Mouse (Mus musculus) spleen, postnatal 14 days (tissue): ENCODE results near the gene Laptm4a.

Source experiments
- DNase-seq, 2 experiments: peaks; one replicate each; pipeline ENCODE4 v3.0.0; 2021 to 2022; ENCODE audit warnings: low spot score in 2 of 2

The Laptm4a gene

DNA sequence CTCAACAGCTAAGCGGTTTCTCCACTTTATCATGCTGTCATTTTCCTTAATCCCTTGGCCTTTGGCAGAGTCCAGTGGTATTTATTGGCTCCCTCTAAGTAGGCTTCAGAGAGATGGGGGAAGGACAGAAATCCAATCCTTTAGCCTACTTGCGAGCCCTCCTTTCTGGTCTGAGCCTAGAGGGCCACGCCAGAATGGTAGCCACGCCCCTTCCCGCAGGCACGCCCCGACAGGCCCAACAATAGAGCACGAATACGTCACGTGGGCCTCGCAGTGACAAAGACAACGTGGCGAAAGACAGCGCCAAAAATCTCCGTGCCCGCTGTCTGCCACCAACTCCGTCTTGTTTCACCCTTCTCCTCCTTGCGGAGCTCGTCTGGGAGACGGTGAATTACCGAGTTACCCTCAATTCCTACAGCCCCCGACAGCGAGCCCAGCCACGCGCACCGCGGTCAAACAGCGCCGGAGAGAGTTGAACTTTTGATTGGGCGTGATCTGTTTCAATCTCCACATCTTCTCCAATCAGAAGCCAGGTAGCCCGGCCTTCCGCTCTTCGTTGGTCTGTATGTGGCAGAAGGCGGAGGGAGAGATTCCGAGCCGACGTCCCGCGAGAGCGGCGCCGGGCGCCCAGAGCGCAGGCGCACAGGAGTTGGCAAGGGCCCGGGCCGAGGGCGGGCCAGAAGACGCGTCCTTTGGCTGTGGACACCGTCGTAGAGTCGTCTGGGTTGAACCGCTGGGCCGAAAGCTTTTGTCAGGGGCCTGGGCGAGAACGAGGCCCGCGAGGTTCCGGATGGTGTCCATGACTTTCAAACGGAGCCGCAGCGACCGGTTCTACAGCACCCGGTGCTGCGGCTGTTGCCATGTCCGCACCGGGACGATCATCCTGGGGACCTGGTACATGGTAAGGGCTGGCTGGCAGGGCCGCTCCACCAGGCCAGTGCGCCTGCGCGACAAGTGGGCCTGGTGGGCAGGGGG is at the start of gene Laptm4a:
Laptm4a (plus strand) TSS at position 271 of the 975 bp plus-strand sequence.
- peak; percentile 92 to 94 for DNase-seq

DNA sequence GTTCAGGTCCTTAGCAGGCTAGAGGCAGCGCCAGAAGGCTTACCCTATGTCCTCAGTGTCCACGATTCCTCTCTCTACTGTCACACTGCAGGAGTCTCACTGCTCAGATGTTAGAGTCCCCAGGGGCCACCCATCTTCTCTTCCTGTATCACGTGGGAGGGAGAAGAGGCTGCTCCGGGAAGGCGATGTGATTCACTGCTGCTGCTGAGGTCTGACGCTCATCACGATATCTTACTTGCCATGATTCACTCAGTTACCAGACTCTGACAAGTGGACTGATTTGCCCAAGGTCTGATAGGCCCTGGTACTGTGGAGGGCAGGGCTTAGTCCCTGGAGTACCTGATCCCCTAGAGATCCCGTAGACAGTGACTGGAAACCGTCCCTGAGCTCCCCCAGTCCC is 45.9 kb upstream of the Laptm4a start:
- no peak for DNase-seq

GRCm38 (mm10) chr12:8876865-8877264 is 44.6 kb upstream of the Laptm4a start:
- DNase-seq: no peak

- no peak for DNase-seq
Measured at GRCm38 (mm10) chr12:8877413-8877812, 44.1 kb upstream of the Laptm4a start.

DNA sequence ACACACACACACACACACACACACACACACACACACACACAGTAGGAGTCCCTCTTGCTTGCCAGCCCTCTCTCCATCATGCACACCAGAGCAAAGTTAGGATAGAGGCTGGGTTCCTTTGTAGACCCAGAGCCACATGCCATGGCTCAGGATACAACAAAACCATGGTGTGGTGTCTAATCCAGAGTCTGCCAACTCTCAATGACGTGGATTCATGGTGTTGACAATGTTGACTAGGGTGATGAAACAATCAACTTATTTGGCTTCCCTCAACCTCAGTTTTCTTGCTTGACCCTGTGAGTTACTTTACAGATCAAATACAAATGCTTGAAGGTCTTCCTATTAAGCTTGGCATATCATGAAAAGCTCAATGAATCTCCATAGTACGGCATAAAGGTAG is 42.7 kb upstream of the Laptm4a start:
- no peak for DNase-seq

- DNase-seq: no peak
Measured at GRCm38 (mm10) chr12:8879389-8879788, 42.1 kb upstream of the Laptm4a start.

DNA sequence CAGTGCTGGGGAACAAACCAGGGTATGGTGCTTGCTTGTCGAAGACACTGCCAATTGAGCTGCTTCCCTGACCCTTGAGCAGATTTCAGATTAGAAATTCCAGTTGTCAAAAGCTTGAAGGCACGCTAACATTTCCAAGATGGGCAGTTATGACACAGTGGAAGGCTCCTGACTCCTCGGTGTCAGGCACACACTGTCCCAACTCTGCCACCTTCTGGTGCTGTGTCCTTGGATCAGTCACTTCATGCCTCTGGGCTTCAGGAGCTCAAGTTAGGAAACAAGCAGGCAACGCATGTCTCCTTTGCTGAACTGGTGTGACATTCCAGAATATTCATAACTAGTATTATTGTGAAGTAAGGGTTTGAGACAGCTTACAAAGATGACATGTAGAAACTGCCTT is 39.7 kb upstream of the Laptm4a start:
- peak in 1 of 2 experiments; percentile 14 for DNase-seq

DNA sequence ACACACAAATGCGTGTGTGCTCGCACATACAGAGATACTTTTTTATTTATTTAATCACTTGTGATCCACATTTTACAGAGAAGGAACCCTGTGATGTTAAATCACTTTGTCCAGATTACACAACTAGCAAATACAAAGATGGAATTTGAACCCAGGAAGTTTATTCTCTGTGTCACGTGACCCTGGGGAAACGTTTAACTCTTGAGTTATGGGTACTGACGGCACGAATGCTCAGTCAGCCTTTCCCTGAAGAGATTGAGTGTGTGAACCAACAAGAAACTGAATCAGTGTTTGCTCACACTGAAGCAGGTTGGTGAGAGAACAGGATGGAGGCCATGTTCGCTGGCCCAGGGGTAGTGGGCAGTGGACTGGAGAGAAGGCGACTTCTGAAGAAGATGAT is 39.1 kb upstream of the Laptm4a start:
- no peak for DNase-seq

GRCm38 (mm10) chr12:8884426-8885145 is 36.9 kb upstream of the Laptm4a start:
- no peak for DNase-seq

DNA sequence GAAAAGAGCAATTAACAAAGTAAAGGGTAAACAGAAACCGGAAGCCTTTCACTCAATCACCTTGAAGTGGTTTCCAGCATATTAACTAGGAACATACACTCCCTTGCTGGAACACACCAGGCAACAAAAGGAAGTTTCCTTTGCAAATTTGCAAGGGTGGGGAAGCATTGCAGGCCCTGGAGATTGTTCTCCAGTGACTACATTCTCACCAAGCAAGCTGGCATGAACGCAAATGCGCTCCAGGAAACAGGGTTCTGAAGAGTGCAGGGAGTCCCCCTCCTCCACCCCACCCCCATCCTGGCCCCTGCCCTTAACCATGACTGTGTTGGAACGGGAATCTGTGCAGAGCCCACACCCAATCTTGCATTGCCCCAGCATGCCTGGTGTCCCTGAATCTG is 36.3 kb upstream of the Laptm4a start:
- DNase-seq: no peak

- DNase-seq: no peak
Measured at GRCm38 (mm10) chr12:8885950-8886349, 35.5 kb upstream of the Laptm4a start.

DNA sequence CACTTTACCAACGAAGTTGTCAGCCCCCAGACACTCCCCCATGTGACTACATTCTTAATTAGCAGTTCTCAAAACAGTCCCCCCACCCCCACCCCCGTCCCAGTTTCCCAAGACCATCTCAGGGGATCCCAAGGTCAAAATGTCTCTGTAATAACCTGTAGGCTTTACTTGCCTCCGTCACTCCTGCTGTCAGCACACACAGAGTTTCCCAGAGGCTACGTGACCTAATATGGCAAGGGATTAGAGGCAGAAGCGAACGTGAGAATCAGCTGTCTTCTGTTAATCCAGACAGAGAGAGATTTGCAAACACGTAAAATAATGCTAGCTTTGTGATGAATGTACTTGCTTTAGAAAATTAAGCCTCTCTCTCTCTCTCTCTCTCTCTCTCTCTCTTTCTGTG is 33.0 kb upstream of the Laptm4a start:
- no peak for DNase-seq

DNA sequence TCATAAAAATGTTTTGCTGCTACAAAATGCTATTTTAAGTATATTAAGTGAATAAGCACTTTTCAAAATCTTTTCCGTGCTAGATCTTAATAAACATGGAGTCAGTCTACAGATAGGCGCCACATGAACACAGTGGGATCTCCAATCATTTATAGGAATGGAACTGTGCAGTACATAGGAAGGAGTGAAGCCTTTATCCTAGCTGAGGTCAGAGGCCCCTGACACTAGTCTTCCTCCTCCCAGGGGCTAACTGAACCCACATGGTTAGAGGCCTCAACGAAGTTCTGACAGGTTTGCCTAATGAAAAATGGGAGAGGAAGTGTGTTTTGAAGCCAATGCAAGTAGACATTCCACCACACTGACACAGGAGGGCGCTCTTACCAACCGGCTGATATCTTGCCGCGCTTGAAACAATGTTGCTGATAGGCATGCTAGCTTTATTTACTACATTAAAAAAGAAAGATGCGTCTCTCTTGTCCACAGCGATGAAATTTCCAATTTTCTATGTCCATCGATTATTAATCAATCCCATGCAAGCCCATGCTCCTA is 32.3 kb upstream of the Laptm4a start:
- DNase-seq: peak; percentile 36 to 62

GRCm38 (mm10) chr12:8892876-8893532 is 28.5 kb upstream of the Laptm4a start:
- no peak for DNase-seq

- DNase-seq: no peak
Measured at GRCm38 (mm10) chr12:8897140-8897539, 24.3 kb upstream of the Laptm4a start.

GRCm38 (mm10) chr12:8898879-8899785 is 22.3 kb upstream of the Laptm4a start:
- DNase-seq: no peak

GRCm38 (mm10) chr12:8900107-8900698 is 21.3 kb upstream of the Laptm4a start:
- no peak for DNase-seq

GRCm38 (mm10) chr12:8900919-8901663 is 20.4 kb upstream of the Laptm4a start:
- DNase-seq: no peak

GRCm38 (mm10) chr12:8901934-8902333 is 19.5 kb upstream of the Laptm4a start:
- no peak for DNase-seq

GRCm38 (mm10) chr12:8902479-8902878 is 19.0 kb upstream of the Laptm4a start:
- no peak for DNase-seq
